8 mouse cellular contexts compared by ENCODE assay signal in the genomic region with DNA sequence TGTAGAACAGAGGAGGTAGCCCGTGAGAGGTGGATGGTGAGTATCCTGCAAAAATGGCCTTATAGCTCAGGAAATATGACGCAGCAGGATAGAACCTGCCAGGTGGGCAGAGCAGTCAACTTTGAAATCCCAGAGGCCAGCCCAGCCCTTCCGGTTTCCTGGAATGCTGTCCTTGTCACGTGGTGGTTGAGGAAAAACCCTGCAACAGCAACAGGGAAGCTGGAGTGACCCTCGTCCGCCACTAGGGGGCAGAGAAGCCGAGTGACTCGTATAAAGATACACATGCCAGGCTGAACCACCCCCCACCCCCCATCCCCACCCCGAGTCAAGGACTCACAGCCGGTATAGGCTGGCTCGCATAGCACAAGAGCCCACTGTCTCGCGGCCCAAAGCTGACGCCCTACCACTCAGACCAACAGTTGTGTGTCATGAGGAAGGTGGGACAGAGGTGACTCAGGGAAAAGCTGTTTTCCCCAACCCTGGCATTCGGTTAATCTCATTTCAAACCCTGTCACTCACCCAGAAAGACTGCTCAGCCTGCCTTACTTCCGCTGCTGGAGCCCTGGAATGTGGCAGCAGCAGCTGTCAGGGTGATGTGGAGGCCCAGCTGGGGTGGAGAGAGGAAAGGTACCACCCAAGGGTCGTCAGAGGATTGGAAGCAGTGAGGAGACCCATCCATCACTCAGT.
DNase-seq lines count a peak whose midpoint lies in the region; ATAC-seq lines count a peak whose summit lies in the region.

No protein-coding gene starts in this region.

- H3K27ac ChIP-seq in hindbrain, embryonic 15.5 days (replicated peaks) = peak overlapping the region; percentile 38; the same call in 1 of the 2 replicates

- WGBS in hindbrain, embryonic 15.5 days = 3% methylated on average over 17 of the region's 17 CpGs

- peak overlapping the region; percentile 14; the same call in 1 of the 2 replicates for H3K4me3 ChIP-seq in hindbrain, embryonic 15.5 days

- no peaks in the 10 kb centered on the region for H3K27me3 ChIP-seq in hindbrain, embryonic 15.5 days

- H3K9me3 ChIP-seq in hindbrain, embryonic 15.5 days = no peaks in the 10 kb centered on the region

- peak; percentile 88 for ATAC-seq in hindbrain, embryonic 15.5 days (ENCODE audit: low FRiP score, low read depth)

- DNase-seq in MN1 (ENCODE audit: low spot score) = peak; percentile 98
- DNase-seq in cerebellum, postnatal 10 days = peak; percentile 82 to 86
- DNase-seq in gastrocnemius, adult 18-20 months (ENCODE audit: low spot score) = peak; percentile 87
- peak; percentile 52 to 73 for DNase-seq in layer of hippocampus, postnatal 25 days (ENCODE audit: extremely low spot score in 1 of 2, low spot score in 1 of 2)
- peak; percentile 95 for DNase-seq in lung, postnatal 25 days (ENCODE audit: low spot score)
- peak; percentile 67 for DNase-seq in retina, postnatal 7 days (ENCODE audit: low read depth, low spot score)
- peak; percentile 65 to 77 for DNase-seq in urinary bladder, adult 18-20 months (ENCODE audit: low spot score in 2 of 2)

- peaks cover 12% of the 10 kb centered on the region; the same call in 1 of the 2 replicates for H3K4me1 ChIP-seq in hindbrain, embryonic 15.5 days (replicated peaks)

- peak overlapping the region; percentile 51 for H3K4me2 ChIP-seq in hindbrain, embryonic 15.5 days

- no peak overlapping the region for H3K9ac ChIP-seq in hindbrain, embryonic 15.5 days

- H3K36me3 ChIP-seq in hindbrain, embryonic 15.5 days = no peaks in the 10 kb centered on the region

Comparison
In these comparisons a context has a peak if more than half of its experiments do, and no peak if none do; other contexts are left out.
1. Peak in every context shown above with its lines: DNase-seq, ATAC-seq, H3K4me3 ChIP-seq and H3K27ac ChIP-seq.